Mouse (Mus musculus): ENCODE results near the gene Efhc1.

DNA sequence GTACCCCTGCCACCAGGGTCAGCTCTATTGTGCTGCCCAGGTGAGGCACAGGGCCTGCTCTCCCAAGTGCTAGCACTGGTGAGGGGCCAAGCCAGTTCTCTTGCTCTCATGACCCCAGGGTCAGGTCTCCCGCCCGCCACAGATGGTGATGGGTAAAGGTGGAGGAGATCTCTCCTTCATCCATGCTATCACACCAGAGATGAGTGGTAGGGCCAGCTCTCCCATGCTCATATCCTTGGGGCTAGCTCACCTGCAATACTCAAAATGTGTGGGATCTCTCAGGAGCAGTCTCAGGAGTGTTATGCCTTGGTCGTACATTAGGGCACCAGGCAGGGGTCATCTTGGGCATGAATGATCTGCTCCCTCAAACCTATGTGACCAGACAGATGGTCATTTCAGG lies 36.7 kb upstream of the Efhc1 start:
- no peak for TF ChIP-seq MYOG (IDR thresholded peaks at IDR 0.05; ENCODE audit: control insufficient read depth in 1 of 3, insufficient read depth in 1 of 3, insufficient read length in 2 of 3, low read depth in 2 of 3)
- TF ChIP-seq TCF12 (IDR thresholded peaks at IDR 0.05; ENCODE audit: insufficient read depth, poor library complexity, severe bottlenecking) = no peak
- TF ChIP-seq E2F4 (IDR thresholded peaks at IDR 0.05; ENCODE audit: insufficient read depth) = no peak
- TF ChIP-seq REST (IDR thresholded peaks at IDR 0.05; ENCODE audit: insufficient read depth, insufficient read length) = no peak
- TF ChIP-seq USF1 (IDR thresholded peaks at IDR 0.05; ENCODE audit: low read depth) = no peak
- no peak for TF ChIP-seq POLR2A (IDR thresholded peaks at IDR 0.05; ENCODE audit: insufficient read length, low read depth)
- no peak for TF ChIP-seq MAX (IDR thresholded peaks at IDR 0.05; ENCODE audit: low read depth)
- TF ChIP-seq MYOD1 (IDR thresholded peaks at IDR 0.05; ENCODE audit: control insufficient read depth in 1 of 3, insufficient read length in 2 of 3, low read depth in 2 of 3) = no peak
- no peak for TF ChIP-seq CEBPB (IDR thresholded peaks at IDR 0.05; ENCODE audit: insufficient read depth, poor library complexity, severe bottlenecking)
- TF ChIP-seq SRF (IDR thresholded peaks at IDR 0.05; ENCODE audit: control insufficient read depth, insufficient read length, low read depth) = no peak
- TF ChIP-seq POLR2AphosphoS2 (IDR thresholded peaks at IDR 0.05; ENCODE audit: insufficient read length, low read depth) = no peak
- no peak for TF ChIP-seq TCF3 (IDR thresholded peaks at IDR 0.05; ENCODE audit: insufficient read length, low read depth)

Data from myocyte (in vitro differentiated cells).